ENCODE assay signal across 23 mouse cellular contexts in genomic region chr8:47072001-47072400, GRCm38 (mm10).
"Had no signal": no experiment of that assay in that cellular context is flagged by ENCODE, and none has a peak within 500 bp of the region (broad histone marks: within the 10 kb centered on the region; RNA-seq: fewer than 3 reads in every experiment).

No protein-coding gene starts in this region.

- H3K27me3 ChIP-seq: liver, embryonic 15.5 days; lung, embryonic 15.5 days; megakaryocyte, embryonic 14.5 days; midbrain, embryonic 12.5 days; neural tube, embryonic 13.5 days; neural tube, embryonic 15.5 days; stomach, embryonic 15.5 days had no signal

- DNase-seq: liver, postnatal 0 days; lung, adult 2 months; lung, postnatal 14 days; lung, postnatal 36 days; midbrain, embryonic 14.5 days; retina, postnatal 1 day; right cerebral cortex, adult 18-20 months; right cerebral cortex, postnatal 25 days; right cerebral cortex, postnatal 4 days; spleen, adult 18-20 months; thymus, adult 2 months; thymus, postnatal 25 days; thymus, postnatal 4 days had no signal

- ATAC-seq: liver, postnatal 0 days; lung, postnatal 0 days; midbrain, embryonic 16.5 days had no signal

- H3K36me3 ChIP-seq: liver, embryonic 15.5 days; lung, embryonic 15.5 days; midbrain, embryonic 10.5 days; midbrain, embryonic 12.5 days; neural tube, embryonic 13.5 days; neural tube, embryonic 15.5 days; stomach, embryonic 15.5 days had no signal
